Mouse (Mus musculus) frontal cortex, postnatal 36 days (tissue): ENCODE data around the gene Cgref1.
A peak's percentile ranks its signal among the peaks of the same experiment; 100 is the strongest.

Source experiments
- DNase-seq, 2 experiments: peaks; one replicate each; pipeline ENCODE4 v3.0.0; 2022; ENCODE audit warnings: low spot score in 2 of 2

Gene Cgref1

GRCm38 (mm10) chr5:30917891-30918670, 27.3 kb downstream of the Cgref1 start:
- DNase-seq: no peak

- DNase-seq: no peak
These were observed 28.0 kb downstream of the Cgref1 start for GRCm38 (mm10) chr5:30917348-30917747.

- DNase-seq: no peak
These were observed 28.6 kb downstream of the Cgref1 start for GRCm38 (mm10) chr5:30916841-30917240.

- DNase-seq: peak; percentile 83 to 94
These were observed 29.4 kb downstream of the Cgref1 start for GRCm38 (mm10) chr5:30915974-30916433.

- no peak for DNase-seq
These were observed 29.9 kb downstream of the Cgref1 start for GRCm38 (mm10) chr5:30915456-30915855.

- no peak for DNase-seq
These were observed 30.5 kb downstream of the Cgref1 start for GRCm38 (mm10) chr5:30914849-30915248.

- no peak for DNase-seq
These were observed 31.2 kb downstream of the Cgref1 start for GRCm38 (mm10) chr5:30914101-30914635.

- DNase-seq: no peak
These were observed 32.1 kb downstream of the Cgref1 start, which contains the start of gene Emilin1 for GRCm38 (mm10) chr5:30913060-30913841. Gene Emilin1, plus strand, starts transcription at chr5:30913402.

GRCm38 (mm10) chr5:30912156-30912555, 33.2 kb downstream of the Cgref1 start:
- no peak for DNase-seq

- DNase-seq: no peak
These were observed 34.9 kb downstream of the Cgref1 start for GRCm38 (mm10) chr5:30910481-30910880.

- DNase-seq: no peak
These were observed 35.5 kb downstream of the Cgref1 start for GRCm38 (mm10) chr5:30909863-30910262.

- no peak for DNase-seq
These were observed 36.1 kb downstream of the Cgref1 start for GRCm38 (mm10) chr5:30909300-30909659.

- DNase-seq: no peak
These were observed 36.7 kb downstream of the Cgref1 start for GRCm38 (mm10) chr5:30908426-30909299.

- peak; percentile 96 to 97 for DNase-seq
These were observed 37.9 kb downstream of the Cgref1 start, which contains the start of gene Ost4 for GRCm38 (mm10) chr5:30907413-30908059. Gene Ost4, minus strand, starts transcription at chr5:30907788.

GRCm38 (mm10) chr5:30901860-30902259, 43.5 kb downstream of the Cgref1 start:
- no peak for DNase-seq

- DNase-seq: no peak
These were observed 55.0 kb downstream of the Cgref1 start for GRCm38 (mm10) chr5:30890375-30890774.

- DNase-seq: peak; percentile 24 to 44
These were observed 56.2 kb downstream of the Cgref1 start for GRCm38 (mm10) chr5:30889088-30889754.

GRCm38 (mm10) chr5:30888337-30889087, 56.9 kb downstream of the Cgref1 start, which contains the start of gene Agbl5:
Gene Agbl5, plus strand, starts transcription at chr5:30888694.
- peak; percentile 95 to 98 for DNase-seq

- peak; percentile 97 for DNase-seq
These were observed 57.5 kb downstream of the Cgref1 start for GRCm38 (mm10) chr5:30887858-30888336.
